Mouse (Mus musculus): ENCODE measurements at regions not wholly inside any gene's neighbourhood (a gene's known extent, or its start where the extent isn't known, plus 50 kb on each side); places are given as distances from the start of the nearest gene placed in this dataset.

- DNase-seq (ENCODE audit: low spot score in 2 of 2) = no peak
Observed at GRCm38 (mm10) chr14:58691129-58691828, 451.4 kb downstream of the 1700129C05Rik start.

- DNase-seq (ENCODE audit: low spot score in 2 of 2) = no peak
Observed at GRCm38 (mm10) chr14:58687814-58688213, 454.9 kb downstream of the 1700129C05Rik start.

GRCm38 (mm10) chr14:58678781-58679180, 463.9 kb downstream of the 1700129C05Rik start:
- DNase-seq (ENCODE audit: low spot score in 2 of 2) = no peak

- no peak for DNase-seq (ENCODE audit: low spot score in 2 of 2)
Observed at GRCm38 (mm10) chr14:58678126-58678656, 464.5 kb downstream of the 1700129C05Rik start.

GRCm38 (mm10) chr14:58675146-58675545, 467.5 kb downstream of the 1700129C05Rik start:
- no peak for DNase-seq (ENCODE audit: low spot score in 2 of 2)

- no peak for DNase-seq (ENCODE audit: low spot score in 2 of 2)
Observed at GRCm38 (mm10) chr14:58663946-58664345, 478.7 kb downstream of the 1700129C05Rik start.

- DNase-seq (ENCODE audit: low spot score in 2 of 2) = no peak
Observed at GRCm38 (mm10) chr14:58662601-58663000, 480.1 kb downstream of the 1700129C05Rik start.

- DNase-seq (ENCODE audit: low spot score in 2 of 2) = no peak
Observed at GRCm38 (mm10) chr14:58661416-58661815, 481.3 kb downstream of the 1700129C05Rik start.

GRCm38 (mm10) chr14:58657263-58657662, 485.4 kb downstream of the 1700129C05Rik start:
- no peak for DNase-seq (ENCODE audit: low spot score in 2 of 2)

GRCm38 (mm10) chr14:58656935-58657238, 485.8 kb downstream of the 1700129C05Rik start:
- DNase-seq (ENCODE audit: low spot score in 2 of 2) = no peak

- DNase-seq (ENCODE audit: low spot score in 2 of 2) = no peak
Observed at GRCm38 (mm10) chr14:58656212-58656934, 486.3 kb downstream of the 1700129C05Rik start.

- no peak for DNase-seq (ENCODE audit: low spot score in 2 of 2)
Observed at GRCm38 (mm10) chr14:58653026-58653425, 489.7 kb downstream of the 1700129C05Rik start.

- no peak for DNase-seq (ENCODE audit: low spot score in 2 of 2)
Observed at GRCm38 (mm10) chr14:58652004-58652403, 490.7 kb downstream of the 1700129C05Rik start.

GRCm38 (mm10) chr14:58651210-58651609, 491.5 kb downstream of the 1700129C05Rik start:
- no peak for DNase-seq (ENCODE audit: low spot score in 2 of 2)

GRCm38 (mm10) chr14:58638337-58638696, 504.4 kb downstream of the 1700129C05Rik start:
- no peak for DNase-seq (ENCODE audit: low spot score in 2 of 2)

GRCm38 (mm10) chr14:58637405-58638336, 505.0 kb downstream of the 1700129C05Rik start:
- no peak for DNase-seq (ENCODE audit: low spot score in 2 of 2)

- no peak for DNase-seq (ENCODE audit: low spot score in 2 of 2)
Observed at GRCm38 (mm10) chr14:58631221-58631620, 511.5 kb downstream of the 1700129C05Rik start.

GRCm38 (mm10) chr14:58628266-58628665, 514.4 kb downstream of the 1700129C05Rik start:
- DNase-seq (ENCODE audit: low spot score in 2 of 2) = no peak

- no peak for DNase-seq (ENCODE audit: low spot score in 2 of 2)
Observed at GRCm38 (mm10) chr14:58626506-58627256, 516.0 kb downstream of the 1700129C05Rik start.

GRCm38 (mm10) chr14:58620186-58620585, 522.5 kb downstream of the 1700129C05Rik start:
- DNase-seq (ENCODE audit: low spot score in 2 of 2) = no peak

GRCm38 (mm10) chr14:58617656-58618055, 525.0 kb downstream of the 1700129C05Rik start:
- DNase-seq (ENCODE audit: low spot score in 2 of 2) = no peak
